Comparison of ENCODE assay signal across 9 mouse cellular contexts in the genomic region with DNA sequence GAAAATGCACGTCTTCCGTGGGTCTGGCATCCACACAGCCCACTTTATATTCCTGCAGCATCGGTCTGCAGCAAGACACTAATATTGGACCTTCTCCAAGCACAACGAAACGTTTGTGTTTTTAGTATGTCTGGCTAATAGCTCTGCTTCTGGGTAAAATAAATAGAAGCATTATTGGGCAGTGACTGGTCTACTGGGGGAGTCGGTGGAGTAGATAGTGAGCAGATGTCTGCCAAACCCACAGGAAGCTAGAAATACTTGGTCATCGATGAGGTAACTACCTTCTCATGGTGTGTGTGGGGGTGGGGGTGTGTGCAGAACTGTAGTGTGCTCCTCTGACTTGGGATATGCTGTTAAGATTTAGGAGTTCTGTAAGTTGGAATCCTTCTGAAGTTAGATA. TPM values are rescaled to one million over a fixed set of nuclear protein-coding genes. Genes with fewer than 3 reads are reported as not detected.
DNase-seq lines count a peak whose midpoint lies in the region; ATAC-seq and TF ChIP-seq lines count a peak whose summit lies in the region.
"Had no signal": no experiment of that assay in that cellular context is flagged by ENCODE, and none has a peak within 500 bp of the region (broad histone marks: within the 10 kb centered on the region; RNA-seq: fewer than 3 reads in every experiment).

No protein-coding gene starts in this region.

- no peak overlapping the region for H3K4me2 ChIP-seq in CH12.LX (ENCODE audit: insufficient read depth, low read depth, poor library complexity, severe bottlenecking)
- peak overlapping the region; percentile 55 for H3K4me2 ChIP-seq in liver, embryonic 14.5 days (ENCODE audit: low read depth)

- no peak for TF ChIP-seq RAD21 in CH12.LX (IDR thresholded peaks at IDR 0.05; ENCODE audit: low read depth, low read length)

- WGBS in liver, embryonic 14.5 days (ENCODE audit: insufficient replicate concordance) = 21% methylated on average over 7 of the region's 7 CpGs

- no peaks in the 10 kb centered on the region for H3K36me3 ChIP-seq in CH12.LX (replicated peaks in 1 of 2; ENCODE audit: control insufficient read depth in 1 of 2, insufficient read depth in 1 of 2, low read length in 1 of 2)
- no peaks in the 10 kb centered on the region for H3K36me3 ChIP-seq in liver, embryonic 14.5 days (replicated peaks; ENCODE audit: control insufficient read depth, insufficient read depth, low read depth)

- TF ChIP-seq POLR2A in CH12.LX (IDR thresholded peaks at IDR 0.05; ENCODE audit: low read depth, low read length) = no peak

- H3K4me3 ChIP-seq in CH12.LX (replicated peaks in 1 of 3; ENCODE audit: low read depth in 2 of 3, low read length in 2 of 3, poor library complexity in 1 of 3) = peak overlapping the region in 2 of 3 experiments; percentile 58 to 83
- peak overlapping the region in 1 of 2 experiments; percentile 55; a peak in 3 of 4 replicates for H3K4me3 ChIP-seq in liver, embryonic 14.5 days (ENCODE audit: insufficient read depth in 1 of 2, low read depth in 2 of 2, low read length in 2 of 2)

- peaks cover 0 to 37% of the 10 kb centered on the region in 2 experiments; a peak in 2 of 4 replicates for H3K4me1 ChIP-seq in CH12.LX (ENCODE audit: control insufficient read depth in 1 of 2, insufficient read depth in 2 of 2)
- H3K4me1 ChIP-seq in liver, embryonic 14.5 days (replicated peaks; ENCODE audit: control insufficient read depth in 2 of 2, insufficient read depth in 2 of 2, low read length in 1 of 2) = no peaks in the 10 kb centered on the region; a peak in 2 of 4 replicates

- dilution Hi-C loops in CH12.LX (cut with MboI; ENCODE audit: extremely low pct_ligation_motif_present, extremely low pct_unique_long_range_greater_than_20kb, low sequenced_read_pairs) = no loop called here

- H3K9me3 ChIP-seq in CH12.LX (replicated peaks; ENCODE audit: low read length) = no peaks in the 10 kb centered on the region
- H3K9me3 ChIP-seq in liver, embryonic 14.5 days (ENCODE audit: control insufficient read depth, low read length) = no peaks in the 10 kb centered on the region

- no peak overlapping the region for H3K27ac ChIP-seq in CH12.LX (ENCODE audit: insufficient read depth, low read depth)
- no peak overlapping the region for H3K27ac ChIP-seq in liver, embryonic 14.5 days
- H3K27ac ChIP-seq: macrophage had no signal

- DNase-seq in 3134 (ENCODE audit: extremely low read depth, insufficient read length, low spot score) = peak; percentile 64
- peak; percentile 33 for DNase-seq in CH12.LX (ENCODE audit: extremely low read depth)
- DNase-seq in liver, embryonic 14.5 days (ENCODE audit: low read depth in 3 of 3, low spot score in 3 of 3) = no peak
- no peak for DNase-seq in spleen, adult 12 weeks (ENCODE audit: low spot score)
- DNase-seq in layer of hippocampus, adult 9-11 months = no peak
- DNase-seq in retina, postnatal 1 day = no peak

- H3K27me3 ChIP-seq in CH12.LX (replicated peaks) = no peaks in the 10 kb centered on the region
- H3K27me3 ChIP-seq in liver, embryonic 14.5 days (ENCODE audit: control insufficient read depth, insufficient read depth, low read length) = peaks cover 37% of the 10 kb centered on the region

- no peak overlapping the region for H3K9ac ChIP-seq in CH12.LX (ENCODE audit: insufficient read depth, low read depth)
- no peak overlapping the region for H3K9ac ChIP-seq in liver, embryonic 14.5 days (replicated peaks)

- in situ Hi-C loops in CH12.LX (cut with MboI; ENCODE audit: low pct_ligation_motif_present, low pct_unique_long_range_greater_than_20kb, low sequenced_read_pairs) = loop anchor here (10.0 kb wide), 1 partner anchor 188 kb away; no protein-coding TSS in a partner anchor

- no peaks in the 10 kb centered on the region for H3K79me2 ChIP-seq in CH12.LX (replicated peaks; ENCODE audit: control insufficient read depth, extremely low read depth, insufficient read depth, poor library complexity, severe bottlenecking)

- peak; percentile 52 for ATAC-seq in granulocyte monocyte progenitor cell, adult 5-6 weeks (replicated peaks; ENCODE audit: poor library complexity, severe bottlenecking)
- no peak for ATAC-seq in liver, embryonic 14.5 days (ENCODE audit: insufficient read depth)
- no peak for ATAC-seq in megakaryocyte-erythroid progenitor cell, adult 5-6 weeks (replicated peaks; ENCODE audit: low FRiP score, low TSS enrichment, poor library complexity, severe bottlenecking)

- TF ChIP-seq CTCF in CH12.LX (conservative IDR thresholded peaks at IDR 0.05 in 1 of 2, IDR thresholded peaks at IDR 0.05 in 1 of 2; ENCODE audit: low read depth in 2 of 2, low read length in 2 of 2) = no peak
- no peak for TF ChIP-seq CTCF in liver, embryonic 14.5 days (IDR thresholded peaks at IDR 0.05; ENCODE audit: low read depth)

- no peak for TF ChIP-seq EP300 in CH12.LX (IDR thresholded peaks at IDR 0.05; ENCODE audit: low read length)
- TF ChIP-seq EP300 in liver, embryonic 14.5 days (IDR thresholded peaks at IDR 0.05; ENCODE audit: low read depth) = no peak

TF ChIP-seq in CH12.LX, 34 proteins besides CTCF, POLR2A, EP300 and RAD21:
- 0 out of 2 replicates have a peak, but pooled peaks have one; percentile 14 for TF ChIP-seq JUN (IDR thresholded peaks at IDR 0.05; ENCODE audit: insufficient read depth, low read depth, low read length)
- no peak for TF ChIP-seq USF2 (conservative IDR thresholded peaks at IDR 0.05; ENCODE audit: low read depth, low read length)

RNA-seq across cellular contexts. Expression of a gene that starts 2.3 kb away (rescaled TPM):
- total RNA-seq in CH12.LX (2012; rRNA removed) = 2.5 TPM in 2 replicates
- 2.4 and 2.7 TPM in 2 replicates for total RNA-seq in CH12.LX (2014; rRNA removed)
- polyA plus RNA-seq in CH12.LX (2012; ENCODE audit: insufficient read length, low read depth) = 9.5 and 10.3 TPM in 2 replicates
- not detected in 2 replicates for total RNA-seq in granulocyte monocyte progenitor cell, adult 5-6 weeks (2014; fragmentation: Nextera tagmentation)
- 1.9 TPM in 1 of 2 replicates, not detected in the other for total RNA-seq in granulocyte monocyte progenitor cell, adult 5-6 weeks (2017)
- polyA plus RNA-seq in liver, embryonic 14.5 days (2012; rRNA removed) = 3.7 and 4.3 TPM in 2 replicates
- 2.7 and 3.0 TPM in 2 replicates for polyA plus RNA-seq in liver, embryonic 14.5 days (2014; fragmentation: Nextera tagmentation; extraction: Ambion mirVana)
- 0.20 TPM in 1 of 2 replicates, not detected in the other for total RNA-seq in megakaryocyte-erythroid progenitor cell, adult 5-6 weeks (2014; fragmentation: Nextera tagmentation)
- not detected in 2 replicates for total RNA-seq in megakaryocyte-erythroid progenitor cell, adult 5-6 weeks (2017)

Comparison
In these comparisons a context has a peak if more than half of its experiments do, and no peak if none do; other contexts are left out.
1. DNase-seq: peak in 3134 (single experiment) and CH12.LX (single experiment); none in liver, embryonic 14.5 days (0 of 3), spleen, adult 12 weeks (single experiment), layer of hippocampus, adult 9-11 months (single experiment) and retina, postnatal 1 day (single experiment).